Mouse (Mus musculus) adrenal gland, postnatal 36 days (tissue): ENCODE measurements at regions not wholly inside any gene's neighbourhood (a gene's known extent, or its start where the extent isn't known, plus 50 kb on each side); places are given as distances from the start of the nearest gene placed in this dataset.
A peak's percentile ranks its signal among the peaks of the same experiment; 100 is the strongest.

ENCODE experiments used
- DNase-seq, 2 experiments: peaks; one replicate each; pipeline ENCODE4 v3.0.0; 2021; ENCODE audit warnings: mixed read lengths in 1 of 2

DNA sequence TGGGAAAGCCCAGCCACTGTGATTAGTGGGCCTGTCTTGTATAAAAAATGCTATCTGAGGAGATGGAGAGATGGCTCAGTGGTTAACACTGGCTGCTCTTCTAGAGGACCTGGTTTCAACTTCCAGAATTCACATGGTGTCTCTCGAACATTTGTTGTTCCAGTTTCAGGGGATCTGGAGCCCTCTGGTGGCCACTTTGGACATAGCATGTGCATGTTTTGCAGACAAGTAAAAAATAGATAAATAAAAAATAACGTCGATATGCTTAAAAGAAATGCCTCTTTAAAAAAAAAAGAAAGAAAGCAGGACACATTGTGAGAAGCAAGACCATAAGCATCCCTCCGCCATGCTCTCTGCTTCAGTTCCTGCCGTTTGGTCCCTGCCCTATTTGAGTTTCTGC lies 978.1 kb downstream of the Gm10330 start:
- DNase-seq = peak; percentile 11 to 44
